Mouse (Mus musculus) MEL (cell line): ENCODE results near the gene Klk7. TPM values are rescaled to one million over a fixed set of nuclear protein-coding genes. Genes with fewer than 3 reads are reported as not detected.

Experiments used
- DNase-seq: peaks from one replicate; pipeline ENCODE4 v3.0.0; 2011; ENCODE audit warnings: low read depth, low spot score
- H3K27ac ChIP-seq: 2 replicates; pipeline ENCODE4 v1.5.1; 2012; ENCODE audit warnings: low read depth, mild to moderate bottlenecking, control low read depth, low read length, moderate library complexity; ENCODE audit not compliant: control insufficient read depth
- H3K27me3 ChIP-seq, 2 experiments: fragments of 150-350 bp in 1 of 2; sonication (generic) in 1 of 2; 2 replicates each; pipeline ENCODE4 v1.6.1; 2012; ENCODE audit warnings: low read length in 2 of 2, mild to moderate bottlenecking in 2 of 2, improper control_type of control experiment in 1 of 2, moderate library complexity in 1 of 2; ENCODE audit not compliant: insufficient read depth in 2 of 2, control insufficient read depth in 1 of 2
- H3K36me3 ChIP-seq, 2 experiments: 2 replicates each; pipeline ENCODE4 v1.6.1; 2012 to 2014; ENCODE audit warnings: low read length in 2 of 2, improper control_type of control experiment in 1 of 2, inconsistent platforms in 1 of 2, mild to moderate bottlenecking in 1 of 2; ENCODE audit not compliant: insufficient read depth in 2 of 2, control insufficient read depth in 1 of 2
- H3K4me1 ChIP-seq, 2 experiments: fragments of 150-350 bp in 1 of 2; sonication (generic) in 1 of 2; 2 replicates each; pipeline ENCODE4 v1.6.1; 2012; ENCODE audit warnings: low read length in 2 of 2, improper control_type of control experiment in 1 of 2, mild to moderate bottlenecking in 1 of 2; ENCODE audit not compliant: insufficient read depth in 2 of 2, control insufficient read depth in 1 of 2
- H3K4me3 ChIP-seq, 2 experiments: fragments of 150-350 bp in 1 of 2; sonication (generic) in 1 of 2; 2 replicates each; pipeline ENCODE4 v1.5.1; 2012; ENCODE audit warnings: low read depth in 2 of 2, low read length in 2 of 2, mild to moderate bottlenecking in 2 of 2, moderate library complexity in 2 of 2, control low read depth in 1 of 2, improper control_type of control experiment in 1 of 2; ENCODE audit not compliant: control insufficient read depth in 1 of 2, insufficient read depth in 1 of 2
- H3K79me2 ChIP-seq: 2 replicates; pipeline ENCODE4 v1.6.1; 2012; ENCODE audit warnings: mild to moderate bottlenecking, low read length, moderate library complexity; ENCODE audit not compliant: control insufficient read depth, poor library complexity, insufficient read depth
- H3K9ac ChIP-seq: 2 replicates; pipeline ENCODE4 v1.6.1; 2012; ENCODE audit warnings: low read depth, mild to moderate bottlenecking, control low read depth, low read length, moderate library complexity; ENCODE audit not compliant: control insufficient read depth, poor library complexity, severe bottlenecking
- H3K9me3 ChIP-seq: fragments of 150-350 bp; sonication (generic); replicated peaks from 2 replicates; pipeline ENCODE4 v1.6.1; 2012; ENCODE audit warnings: mild to moderate bottlenecking, low read length, improper control_type of control experiment, moderate library complexity; ENCODE audit not compliant: insufficient read depth
- BHLHE40 ChIP-seq: IDR thresholded peaks from 2 replicates; pipeline ENCODE4 v1.6.1; 2012; ENCODE audit warnings: low read depth, mild to moderate bottlenecking, inconsistent platforms, low read length, improper control_type of control experiment, borderline replicate concordance
- CHD2 ChIP-seq: IDR thresholded peaks from 2 replicates; pipeline ENCODE4 v1.6.1; 2011; ENCODE audit warnings: low read length, improper control_type of control experiment
- CTCF ChIP-seq, 3 experiments: IDR thresholded peaks in 2 of 3; conservative IDR thresholded peaks in 1 of 3; 2 replicates each; pipeline ENCODE4 v1.5.1; 2011 to 2012; ENCODE audit warnings: low read length in 3 of 3, low read depth in 2 of 3, mild to moderate bottlenecking in 2 of 3, improper control_type of control experiment in 1 of 3, inconsistent platforms in 1 of 3, mixed read lengths in 1 of 3, moderate library complexity in 1 of 3; ENCODE audit not compliant: control insufficient read depth in 1 of 3, insufficient read depth in 1 of 3, poor library complexity in 1 of 3, severe bottlenecking in 1 of 3
- E2F4 ChIP-seq: IDR thresholded peaks from 2 replicates; pipeline ENCODE4 v1.6.1; 2011; ENCODE audit warnings: low read depth, low read length, improper control_type of control experiment, borderline replicate concordance
- GATA1 ChIP-seq: IDR thresholded peaks from 2 replicates; pipeline ENCODE4 v1.6.1; 2011; ENCODE audit warnings: low read depth, low read length, improper control_type of control experiment
- JUND ChIP-seq: IDR thresholded peaks from 2 replicates; pipeline ENCODE4 v1.6.1; 2011; ENCODE audit warnings: low read depth, mild to moderate bottlenecking, improper control_type of control experiment, low read length
- KAT2A ChIP-seq: conservative IDR thresholded peaks from 2 replicates; pipeline ENCODE4 v1.6.1; 2012; ENCODE audit warnings: low read depth, low read length, improper control_type of control experiment, inconsistent platforms
- MAFK ChIP-seq: IDR thresholded peaks from 2 replicates; pipeline ENCODE4 v1.6.1; 2011; ENCODE audit warnings: low read depth, mild to moderate bottlenecking, low read length, improper control_type of control experiment, borderline replicate concordance
- MAX ChIP-seq: IDR thresholded peaks from 2 replicates; pipeline ENCODE4 v1.6.1; 2011; ENCODE audit warnings: low read length, improper control_type of control experiment
- MAZ ChIP-seq: IDR thresholded peaks from 2 replicates; pipeline ENCODE4 v1.6.1; 2012; ENCODE audit warnings: low read depth, mild to moderate bottlenecking, inconsistent platforms, low read length, improper control_type of control experiment
- MEF2A ChIP-seq: IDR thresholded peaks from 2 replicates; pipeline ENCODE4 v1.6.1; 2014; ENCODE audit warnings: low read depth, mild to moderate bottlenecking, inconsistent platforms, low read length, improper control_type of control experiment; ENCODE audit not compliant: poor library complexity, insufficient replicate concordance, severe bottlenecking; ENCODE audit errors: extremely low read depth
- MYB ChIP-seq: IDR thresholded peaks from 2 replicates; pipeline ENCODE4 v1.6.1; 2011; ENCODE audit warnings: mild to moderate bottlenecking, low read depth, low read length, improper control_type of control experiment
- NELFE ChIP-seq: IDR thresholded peaks from 2 replicates; pipeline ENCODE4 v1.6.1; 2011; ENCODE audit warnings: low read depth, low read length, improper control_type of control experiment
- NRF1 ChIP-seq: IDR thresholded peaks from 2 replicates; pipeline ENCODE4 v1.6.1; 2014; ENCODE audit warnings: low read depth, mild to moderate bottlenecking, inconsistent platforms, low read length, improper control_type of control experiment, moderate library complexity; ENCODE audit not compliant: poor library complexity, insufficient read depth, severe bottlenecking
- POLR2A ChIP-seq, 2 experiments: IDR thresholded peaks; 2 replicates each; pipeline ENCODE4 v1.6.1; 2011 to 2012; ENCODE audit warnings: low read length in 2 of 2, mild to moderate bottlenecking in 2 of 2, control low read depth in 1 of 2, improper control_type of control experiment in 1 of 2, low read depth in 1 of 2, moderate library complexity in 1 of 2; ENCODE audit not compliant: control insufficient read depth in 1 of 2, insufficient read depth in 1 of 2, poor library complexity in 1 of 2
- POLR2AphosphoS2 ChIP-seq: IDR thresholded peaks from 2 replicates; pipeline ENCODE4 v1.6.1; 2011; ENCODE audit warnings: low read length, improper control_type of control experiment
- RAD21 ChIP-seq: IDR thresholded peaks from 2 replicates; pipeline ENCODE4 v1.6.1; 2011; ENCODE audit warnings: mild to moderate bottlenecking, low read depth, low read length, improper control_type of control experiment
- RCOR1 ChIP-seq: IDR thresholded peaks from 2 replicates; pipeline ENCODE4 v1.6.1; 2012; ENCODE audit warnings: low read depth, mild to moderate bottlenecking, inconsistent platforms, low read length, improper control_type of control experiment
- SMC3 ChIP-seq: IDR thresholded peaks from 2 replicates; pipeline ENCODE4 v1.6.1; 2011; ENCODE audit warnings: low read depth, low read length, improper control_type of control experiment
- TAL1 ChIP-seq: IDR thresholded peaks from 2 replicates; pipeline ENCODE4 v1.6.1; 2012; ENCODE audit warnings: mild to moderate bottlenecking, inconsistent platforms, low read length, moderate library complexity, mixed read lengths
- TCF12 ChIP-seq: IDR thresholded peaks from 2 replicates; pipeline ENCODE4 v1.6.1; 2014; ENCODE audit warnings: low read depth, mild to moderate bottlenecking, inconsistent platforms, low read length, improper control_type of control experiment, moderate library complexity
- USF2 ChIP-seq, 2 experiments: IDR thresholded peaks; 2 replicates each; pipeline ENCODE4 v1.6.1; 2011 to 2012; ENCODE audit warnings: improper control_type of control experiment in 2 of 2, low read length in 2 of 2, borderline replicate concordance in 1 of 2, inconsistent platforms in 1 of 2, low read depth in 1 of 2, mild to moderate bottlenecking in 1 of 2; ENCODE audit not compliant: insufficient read depth in 1 of 2
- ZKSCAN1 ChIP-seq: IDR thresholded peaks from 2 replicates; pipeline ENCODE4 v1.6.1; 2012; ENCODE audit warnings: low read depth, mild to moderate bottlenecking, inconsistent platforms, low read length, improper control_type of control experiment, moderate library complexity
- ZMIZ1 ChIP-seq: IDR thresholded peaks from 2 replicates; pipeline ENCODE4 v1.6.1; 2012; ENCODE audit warnings: low read depth, mild to moderate bottlenecking, inconsistent platforms, low read length, improper control_type of control experiment, moderate library complexity
- polyA plus RNA-seq, 2 experiments: library from polyadenylated mRNA; stranded (reverse) in 1 of 2; unstranded in 1 of 2; fragments of >175 nt in 1 of 2; fragments of >200 nt in 1 of 2; gene quantifications; 2 replicates each; pipeline versions ENCODE4 v1.2.1 to v1.2.4; 2012; ENCODE audit warnings: low replicate concordance in 2 of 2, low read depth in 1 of 2; ENCODE audit not compliant: insufficient read length in 2 of 2, insufficient read depth in 1 of 2, missing spikeins in 1 of 2
- total RNA-seq: library from RNA; depleted of rRNA; stranded (reverse); fragments of 300-350 nt; gene quantifications from 2 replicates; pipeline ENCODE4 v1.2.3, GENCODE M21; 2012

Klk7 gene
- total and polyA plus RNA-seq, 3 experiments: not detected

DNA sequence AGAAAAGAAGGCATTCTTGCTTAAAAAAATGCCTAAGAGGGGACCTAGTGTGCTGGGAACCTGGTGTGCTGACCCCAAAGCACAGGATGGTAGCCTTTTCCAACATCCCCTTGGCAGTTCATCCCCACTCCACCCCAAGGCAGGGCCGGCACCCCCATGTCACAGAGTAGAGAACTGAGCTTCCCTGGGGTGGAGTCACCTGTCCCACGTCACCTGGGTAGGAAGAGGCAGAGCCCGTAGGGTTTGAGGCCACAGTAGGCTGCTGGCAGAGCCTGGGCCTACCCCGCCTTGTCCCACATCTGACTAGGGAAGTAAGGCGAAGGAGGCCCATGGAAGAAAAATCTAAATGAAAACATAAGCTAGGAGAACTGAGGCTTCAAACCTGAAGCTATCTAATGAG, 36.7 kb upstream of the Klk7 start, which contains the start of gene Klk11:
Gene Klk11 (plus strand): TSS at position 241 of the 400 bp plus-strand sequence.
- Histone ChIP-seq H3K27ac (no peak within 1 kb of the TSS), H3K79me2 (no peaks in the 10 kb centered on the region), H3K36me3 (no peaks in the 10 kb centered on the region), H3K4me3 (no peak within 1 kb of the TSS), H3K9me3 (no peaks in the 10 kb centered on the region), H3K4me1 (no peaks in the 10 kb centered on the region), H3K27me3 (no peaks in the 10 kb centered on the region), H3K9ac (no peak within 1 kb of the TSS)
- TF ChIP-seq NRF1 (no peak), TAL1 (no peak), JUND (no peak), SMC3 (no peak), CTCF (IDR thresholded peaks at IDR 0.05 in 2 of 3, conservative IDR thresholded peaks at IDR 0.05 in 1 of 3; ENCODE audit: control insufficient read depth in 1 of 3, insufficient read depth in 1 of 3, low read depth in 2 of 3, low read length in 3 of 3, poor library complexity in 1 of 3, severe bottlenecking in 1 of 3) (no peak), RCOR1 (no peak), RAD21 (no peak), CHD2 (no peak), MEF2A (no peak), USF2 (IDR thresholded peaks at IDR 0.05; ENCODE audit: borderline replicate concordance in 1 of 2, insufficient read depth in 1 of 2, low read depth in 1 of 2, low read length in 2 of 2) (no peak), ZKSCAN1 (no peak), GATA1 (no peak), MAFK (no peak), POLR2A (IDR thresholded peaks at IDR 0.05; ENCODE audit: control insufficient read depth in 1 of 2, insufficient read depth in 1 of 2, low read depth in 1 of 2, low read length in 2 of 2, poor library complexity in 1 of 2) (no peak), NELFE (no peak), TCF12 (no peak), MYB (no peak), POLR2AphosphoS2 (no peak), E2F4 (no peak)
- DNase-seq: no peak

DNA sequence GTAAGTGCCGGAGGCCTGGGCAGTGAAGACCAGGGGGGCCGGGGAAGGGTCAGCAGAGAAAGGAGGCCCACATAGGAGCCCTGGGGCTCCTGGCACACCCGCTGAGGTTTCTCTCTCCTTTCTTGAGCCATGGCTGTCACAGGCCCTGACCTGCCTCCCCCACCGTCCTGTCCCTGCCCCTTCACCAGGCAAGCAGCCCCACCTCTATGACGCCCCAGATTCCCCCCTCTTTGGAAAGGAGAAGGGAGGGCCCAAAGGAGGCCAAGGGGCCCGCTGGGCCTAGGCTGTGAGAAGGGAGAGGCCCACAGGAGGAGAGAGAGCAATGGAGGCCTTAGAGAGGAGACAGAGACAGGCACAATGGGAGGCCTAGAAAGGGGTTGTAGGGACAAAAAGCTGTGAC, 36.3 kb upstream of the Klk7 start:
- Histone ChIP-seq H3K36me3 (no peaks in the 10 kb centered on the region), H3K4me1 (no peaks in the 10 kb centered on the region), H3K27me3 (no peaks in the 10 kb centered on the region), H3K27ac (no peak overlapping the region), H3K9me3 (no peaks in the 10 kb centered on the region), H3K4me3 (no peak overlapping the region), H3K9ac (no peak overlapping the region), H3K79me2 (no peaks in the 10 kb centered on the region)
- DNase-seq: no peak
- TF ChIP-seq NELFE (no peak), ZMIZ1 (no peak), E2F4 (no peak), MAX (no peak), RCOR1 (no peak), NRF1 (no peak), POLR2AphosphoS2 (no peak), POLR2A (IDR thresholded peaks at IDR 0.05; ENCODE audit: control insufficient read depth in 1 of 2, insufficient read depth in 1 of 2, low read depth in 1 of 2, low read length in 2 of 2, poor library complexity in 1 of 2) (no peak), MAZ (no peak), BHLHE40 (no peak), KAT2A (no peak)
